Mouse (Mus musculus) left cerebral cortex, adult 11 months (tissue): Measurements from ENCODE around the gene Efna3.

Experiments used
- DNase-seq: peaks from one replicate; pipeline ENCODE4 v3.0.0; 2022; ENCODE audit warnings: low spot score

Gene Efna3

DNA sequence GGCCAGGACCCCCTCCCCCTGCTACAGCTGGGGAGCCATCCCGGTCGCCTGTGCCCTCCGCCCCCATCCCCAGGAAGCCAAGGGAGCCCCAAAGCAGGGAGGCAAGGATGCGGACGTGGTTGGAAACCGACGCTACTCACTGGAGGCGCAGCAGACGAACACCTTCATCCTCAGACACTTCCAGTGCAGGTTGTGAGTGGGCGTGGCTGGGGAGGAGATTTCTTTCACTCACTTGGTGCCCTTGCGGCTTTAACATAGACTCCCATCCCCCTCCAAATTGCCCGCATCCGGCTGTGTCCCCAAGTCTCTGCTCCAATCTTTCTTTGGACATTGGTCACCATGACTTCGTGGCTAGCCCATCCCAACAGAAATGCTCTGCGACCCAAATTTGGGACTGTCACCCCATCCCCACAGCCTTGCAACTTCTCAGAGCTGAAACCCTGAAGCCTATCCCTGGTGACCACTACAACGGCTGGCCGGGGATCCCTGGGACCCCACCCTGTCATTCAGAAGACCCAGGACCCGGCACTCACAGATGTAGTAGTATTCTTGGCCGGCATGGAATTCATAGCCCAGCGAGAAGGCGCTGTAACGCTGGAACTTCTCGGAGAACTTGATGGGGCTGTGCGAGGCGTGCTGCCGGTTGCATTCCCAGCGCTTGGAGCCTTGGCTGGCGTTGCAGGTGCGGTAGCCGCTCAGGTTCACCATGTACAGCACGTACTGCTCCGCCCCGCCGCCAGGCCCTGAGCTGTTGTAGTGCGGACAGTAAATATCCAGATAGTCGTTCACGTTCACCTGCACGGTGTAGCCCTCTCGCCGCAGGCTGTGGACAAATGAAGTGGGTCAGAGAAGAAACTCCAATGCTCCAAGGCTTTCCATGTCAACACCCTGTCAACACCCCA is 6.6 kb downstream of the Efna3 start:
- no peak for DNase-seq

DNA sequence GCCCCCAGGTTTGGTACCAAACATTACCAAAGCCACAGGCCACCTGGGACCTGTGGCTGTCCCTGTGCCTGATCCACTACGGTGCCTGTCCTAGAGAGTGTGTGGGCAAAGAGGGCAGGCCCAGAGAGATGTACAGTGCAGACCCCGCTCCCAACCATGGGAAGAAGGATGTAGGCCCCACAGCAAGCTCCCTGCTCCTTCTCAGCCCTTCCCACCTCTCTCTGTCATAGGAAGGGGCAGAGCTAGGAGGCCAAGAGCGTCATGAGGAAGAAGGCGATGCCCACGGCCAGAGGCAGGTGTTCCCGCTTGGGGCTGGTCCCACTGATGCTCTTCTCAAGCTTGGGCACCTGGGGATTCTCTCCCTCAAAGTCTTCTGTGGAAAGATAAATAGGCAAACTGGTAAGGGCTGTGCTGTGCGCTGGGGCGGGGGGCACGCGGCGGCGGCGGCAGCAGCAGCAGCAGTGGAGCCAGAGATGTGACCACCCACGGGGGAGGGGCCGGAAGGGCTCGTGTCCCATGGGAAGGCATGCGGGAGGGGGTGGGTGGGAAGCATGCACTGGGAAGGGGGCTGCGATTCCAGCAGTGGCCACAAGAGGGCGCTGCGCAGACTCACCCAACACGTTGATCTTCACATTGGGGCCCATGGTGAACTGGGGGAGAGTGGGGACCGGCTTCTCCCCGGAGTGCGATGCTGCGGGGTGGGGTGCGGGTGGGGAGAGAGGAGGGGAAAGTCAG is 7.4 kb downstream of the Efna3 start:
- DNase-seq: no peak

GRCm38 (mm10) chr3:89314791-89315190 is 8.0 kb downstream of the Efna3 start:
- DNase-seq: no peak

GRCm38 (mm10) chr3:89314340-89314739 is 8.4 kb downstream of the Efna3 start:
- DNase-seq: no peak

DNA sequence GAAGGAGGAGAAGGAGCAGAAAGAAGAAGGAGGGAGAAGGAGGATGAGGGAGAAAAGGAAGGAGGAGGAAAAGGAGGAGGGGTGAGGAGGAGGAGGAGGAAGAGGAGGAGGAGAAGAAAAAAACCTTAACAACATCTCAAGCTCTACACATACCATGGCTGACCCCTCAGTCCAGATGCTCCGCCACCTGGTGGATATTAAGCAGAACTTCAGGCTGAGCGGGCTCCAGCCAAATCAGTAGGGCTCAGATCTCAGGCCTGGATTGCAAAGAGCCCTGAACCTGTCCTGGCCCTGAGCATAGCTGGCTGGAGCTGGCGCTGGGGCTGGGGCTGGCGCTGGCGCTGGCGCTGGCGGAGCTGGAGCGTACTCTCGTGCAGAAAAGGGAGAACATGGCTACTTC is 14.7 kb downstream of the Efna3 start:
- no peak for DNase-seq

DNA sequence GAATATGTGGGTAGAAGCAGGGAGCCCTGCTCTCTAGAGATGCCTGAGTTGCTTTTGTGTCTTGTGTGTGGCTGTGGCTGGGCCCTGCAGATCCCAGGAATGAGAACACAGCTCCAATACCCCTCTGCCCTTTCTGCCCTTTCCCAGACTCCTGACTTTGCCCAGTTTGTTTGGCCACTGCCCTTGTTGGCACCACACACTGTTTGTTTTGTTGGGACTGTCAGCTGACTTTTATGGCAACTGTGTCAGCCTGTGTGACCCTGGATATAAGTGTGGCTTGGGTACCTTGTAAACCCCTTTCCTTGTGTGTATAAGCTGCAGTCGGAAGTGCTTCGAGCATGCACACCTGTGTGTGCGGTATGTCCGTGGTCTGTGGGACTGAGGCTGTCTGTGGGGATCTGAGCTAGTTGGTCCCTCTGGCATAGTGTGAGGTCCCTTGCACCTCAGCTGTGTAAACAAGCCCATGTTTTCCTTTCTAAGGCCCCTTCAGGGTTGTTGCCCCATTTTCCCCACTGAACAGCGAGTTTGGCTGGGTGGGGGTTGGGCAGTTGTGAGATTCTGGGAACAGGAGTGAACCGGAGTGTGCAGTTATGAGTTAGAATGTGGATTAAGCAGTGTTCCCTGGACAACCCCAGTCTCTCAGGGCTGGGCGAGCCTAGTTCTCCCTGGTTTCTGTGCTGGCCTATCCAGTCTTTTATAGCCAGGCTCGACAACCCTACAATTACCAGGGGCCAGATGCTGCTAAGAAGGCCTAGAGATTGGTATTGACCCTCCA is 17.0 kb downstream of the Efna3 start:
- DNase-seq: no peak

DNA sequence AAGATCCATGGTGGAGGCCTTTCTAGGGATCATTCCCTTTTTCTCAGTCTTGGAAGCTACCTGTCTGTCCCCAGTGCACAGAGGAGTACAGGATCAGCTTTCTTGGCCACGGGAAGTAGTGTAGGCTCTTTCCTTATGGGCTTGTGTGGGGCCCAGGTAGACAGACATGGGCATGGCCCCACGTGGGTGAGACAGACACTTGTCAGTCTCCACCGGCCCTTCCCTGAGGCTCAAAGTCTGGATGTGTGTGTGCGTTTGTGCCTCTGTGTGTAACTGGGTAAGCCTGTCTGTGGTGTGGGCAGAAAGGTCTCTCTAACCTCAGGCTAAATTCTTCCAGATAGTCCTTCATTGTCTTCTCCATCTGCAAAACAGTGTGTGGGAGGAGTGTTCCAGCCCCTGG is 17.7 kb downstream of the Efna3 start:
- no peak for DNase-seq

DNA sequence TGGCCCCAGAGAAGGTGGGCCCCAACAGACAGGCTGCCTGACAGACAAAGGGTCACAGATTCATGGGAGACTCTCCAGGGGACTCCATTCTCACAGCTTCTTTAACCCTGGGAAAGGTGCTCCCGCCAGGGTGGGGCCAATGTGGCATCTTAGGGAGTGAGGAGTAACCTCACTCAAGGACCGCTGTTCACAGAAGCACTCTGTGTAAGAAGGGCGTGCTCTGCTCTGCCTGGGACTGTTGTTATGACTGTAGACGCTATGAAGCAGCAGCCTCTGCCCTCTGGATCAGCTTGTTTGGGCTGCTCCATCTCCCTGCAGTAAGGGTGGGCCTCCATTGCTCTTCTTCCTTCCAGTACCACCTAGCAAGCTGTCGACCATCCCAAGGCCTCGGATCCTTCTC is 18.3 kb downstream of the Efna3 start:
- DNase-seq: no peak

- no peak for DNase-seq
Measured at GRCm38 (mm10) chr3:89300514-89300913, 22.3 kb downstream of the Efna3 start.

GRCm38 (mm10) chr3:89300071-89300470 is 22.7 kb downstream of the Efna3 start:
- DNase-seq: no peak

- DNase-seq: no peak
Measured at GRCm38 (mm10) chr3:89299499-89299898, 23.3 kb downstream of the Efna3 start.

GRCm38 (mm10) chr3:89298908-89299307 is 23.9 kb downstream of the Efna3 start:
- DNase-seq: no peak

GRCm38 (mm10) chr3:89296761-89297396 is 25.9 kb downstream of the Efna3 start:
- no peak for DNase-seq

- DNase-seq: no peak
Measured at GRCm38 (mm10) chr3:89295685-89296230, 27.0 kb downstream of the Efna3 start.

- no peak for DNase-seq
Measured at GRCm38 (mm10) chr3:89294195-89294594, 28.6 kb downstream of the Efna3 start.

GRCm38 (mm10) chr3:89293247-89293918 is 29.4 kb downstream of the Efna3 start:
- no peak for DNase-seq

GRCm38 (mm10) chr3:89292303-89292702 is 30.5 kb downstream of the Efna3 start:
- DNase-seq: no peak

GRCm38 (mm10) chr3:89291874-89292273 is 30.9 kb downstream of the Efna3 start:
- DNase-seq: no peak

DNA sequence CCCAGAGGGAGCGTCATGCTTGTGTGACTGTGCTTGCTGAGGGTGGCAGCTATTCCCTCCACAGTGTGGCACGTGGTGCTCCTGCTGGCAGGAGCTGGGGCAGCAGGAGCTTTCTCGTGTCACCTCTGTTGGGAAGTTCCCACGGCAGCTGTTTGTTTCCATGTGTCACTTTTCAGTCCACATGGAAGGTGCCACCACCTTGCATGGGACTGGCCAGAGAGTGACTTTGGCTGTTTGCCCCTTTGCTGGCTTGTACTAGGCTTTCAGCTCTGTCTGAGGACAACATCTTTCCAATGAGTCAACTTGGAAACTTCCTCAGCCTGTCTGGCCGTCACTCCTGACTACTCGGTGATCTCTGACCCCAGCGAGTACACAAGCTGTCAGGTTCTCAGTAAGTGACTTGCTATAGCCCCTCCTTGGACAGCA is 34.2 kb downstream of the Efna3 start:
- DNase-seq: no peak

GRCm38 (mm10) chr3:89287286-89287685 is 35.5 kb downstream of the Efna3 start:
- no peak for DNase-seq

DNA sequence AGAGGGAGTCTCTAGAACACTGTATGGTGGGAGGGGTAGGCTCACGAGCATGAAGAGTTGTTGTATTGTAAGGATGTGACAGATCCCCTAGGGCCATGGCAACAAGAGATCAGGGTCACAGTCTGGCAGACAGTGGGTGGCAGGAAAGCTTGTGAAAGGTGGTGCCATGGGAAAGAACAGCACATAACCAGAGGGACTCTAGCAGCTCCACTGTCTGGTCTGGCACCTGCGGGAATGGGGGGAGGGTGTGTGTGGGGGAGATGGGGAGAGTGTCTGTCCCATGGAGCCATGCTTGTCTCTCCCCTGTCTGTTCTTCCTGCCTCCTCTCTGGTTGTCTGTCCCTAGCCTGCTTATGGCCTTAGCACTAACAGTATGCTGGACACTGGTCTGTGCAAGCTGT is 37.2 kb downstream of the Efna3 start:
- no peak for DNase-seq
